Mouse (Mus musculus) forebrain, embryonic 13.5 days (tissue): Measurements from ENCODE around the gene Gm20826. TPM values are rescaled to one million over a fixed set of nuclear protein-coding genes. Genes with fewer than 3 reads are reported as not detected.
"Not testable (repeated sequence)": the region's sequence is repeated elsewhere in the genome, so short reads cannot be mapped to it uniquely, and the experiment has no call there.

ENCODE experiments used
- ATAC-seq: fragments of 200-750 bp; cut with Nextera tagmentation; 2 replicates; pipeline ENCODE4 v1.8.0; 2017
- H3K27ac ChIP-seq: fragments of 300-500 bp; sonication (generic); 2 replicates; pipeline ENCODE4 v1.5.1; 2015; ENCODE audit warnings: inconsistent platforms, mild to moderate bottlenecking, moderate library complexity
- H3K27me3 ChIP-seq: fragments of 300-500 bp; sonication (generic); 2 replicates; pipeline ENCODE4 v1.6.1; 2015; ENCODE audit warnings: mild to moderate bottlenecking, inconsistent platforms
- H3K36me3 ChIP-seq: fragments of 300-500 bp; sonication (generic); 2 replicates; pipeline ENCODE4 v1.6.1; 2015; ENCODE audit warnings: mild to moderate bottlenecking, inconsistent platforms; ENCODE audit not compliant: poor library complexity, severe bottlenecking
- H3K4me1 ChIP-seq: fragments of 300-500 bp; sonication (generic); 2 replicates; pipeline ENCODE4 v1.6.1; 2015; ENCODE audit warnings: inconsistent platforms
- H3K4me2 ChIP-seq: fragments of 300-500 bp; sonication (generic); 2 replicates; pipeline ENCODE4 v1.6.1; 2015; ENCODE audit warnings: inconsistent platforms, mild to moderate bottlenecking, moderate library complexity
- H3K4me3 ChIP-seq: fragments of 300-500 bp; sonication (generic); 2 replicates; pipeline ENCODE4 v1.5.1; 2015; ENCODE audit warnings: mild to moderate bottlenecking, inconsistent platforms
- H3K9ac ChIP-seq: fragments of 300-500 bp; sonication (generic); 2 replicates; pipeline ENCODE4 v1.6.1; 2015; ENCODE audit warnings: mild to moderate bottlenecking, inconsistent platforms
- H3K9me3 ChIP-seq: fragments of 300-500 bp; sonication (generic); replicated peaks from 2 replicates; pipeline ENCODE4 v1.6.1; 2016; ENCODE audit warnings: inconsistent platforms
- WGBS: fragments of 180-500 bp; shearing (Covaris S2); methylation state at CpG from one replicate; pipeline ENCODE4 v1.1.7; 2015; 5-methylcytosine and 5-hydroxymethylcytosine counted together
- polyA plus RNA-seq: library from polyadenylated mRNA; unstranded; fragments of >200 nt; fragmentation: Nextera tagmentation; extraction: Ambion mirVana; gene quantifications from 2 replicates; pipeline ENCODE4 v1.2.1, GENCODE M21; 2015

The Gm20826 gene
- 0.04 TPM in 1 of 2 replicates, not detected in the other for polyA plus RNA-seq

GRCm38 (mm10) chrY:7638389-7638788 lies at the start of gene Gm20826:
TSS of gene Gm20826 (minus strand) at chrY:7638489.
- not testable (repeated sequence) for H3K4me2 ChIP-seq, H3K4me1 ChIP-seq, H3K27me3 ChIP-seq, H3K9me3 ChIP-seq, H3K27ac ChIP-seq, ATAC-seq, H3K4me3 ChIP-seq, H3K36me3 ChIP-seq, H3K9ac ChIP-seq
- no CpG with 5 or more reads among the region's 3 CpGs for WGBS

Other genes starting within 250 kb of the Gm20826 start
- not detected in 2 replicates for gene Gm21788, start 233.5 kb downstream of the Gm20826 start, polyA plus RNA-seq
- not detected in 2 replicates for gene Gm28576, start 84.5 kb upstream of the Gm20826 start, polyA plus RNA-seq